Mouse (Mus musculus) CH12.LX (cell line): ENCODE measurements around the gene Antxrl.

Source experiments
- CHD2 ChIP-seq: IDR thresholded peaks from 2 replicates; pipeline ENCODE4 v1.6.1; 2011; ENCODE audit warnings: low read length, improper control_type of control experiment
- CTCF ChIP-seq, 2 experiments: IDR thresholded peaks in 1 of 2; conservative IDR thresholded peaks in 1 of 2; 2 replicates each; pipeline ENCODE4 v1.5.1; 2011 to 2012; ENCODE audit warnings: low read depth in 2 of 2, low read length in 2 of 2, improper control_type of control experiment in 1 of 2, inconsistent platforms in 1 of 2, mild to moderate bottlenecking in 1 of 2, moderate library complexity in 1 of 2
- E2F4 ChIP-seq: IDR thresholded peaks from 2 replicates; pipeline ENCODE4 v1.6.1; 2011; ENCODE audit warnings: low read depth, low read length, improper control_type of control experiment; ENCODE audit not compliant: insufficient replicate concordance
- EP300 ChIP-seq: IDR thresholded peaks from 2 replicates; pipeline ENCODE4 v1.6.1; 2011; ENCODE audit warnings: low read length, improper control_type of control experiment
- HCFC1 ChIP-seq: IDR thresholded peaks from 2 replicates; pipeline ENCODE4 v1.6.1; 2012; ENCODE audit warnings: low read depth, mild to moderate bottlenecking, inconsistent platforms, low read length, improper control_type of control experiment
- JUN ChIP-seq: IDR thresholded peaks from 2 replicates; pipeline ENCODE4 v1.6.1; 2011; ENCODE audit warnings: low read depth, mild to moderate bottlenecking, low read length, improper control_type of control experiment, moderate library complexity; ENCODE audit not compliant: insufficient read depth
- JUND ChIP-seq: conservative IDR thresholded peaks from 2 replicates; pipeline ENCODE4 v1.6.1; 2011; ENCODE audit warnings: low read depth, low read length, improper control_type of control experiment
- MAZ ChIP-seq: IDR thresholded peaks from 2 replicates; pipeline ENCODE4 v1.6.1; 2012; ENCODE audit warnings: low read depth, mild to moderate bottlenecking, inconsistent platforms, low read length, improper control_type of control experiment, moderate library complexity
- POLR2A ChIP-seq: IDR thresholded peaks from 2 replicates; pipeline ENCODE4 v1.6.1; 2011; ENCODE audit warnings: low read depth, mild to moderate bottlenecking, improper control_type of control experiment, low read length
- POLR2AphosphoS2 ChIP-seq: IDR thresholded peaks from 2 replicates; pipeline ENCODE4 v1.6.1; 2011; ENCODE audit warnings: low read depth, low read length, improper control_type of control experiment
- SIN3A ChIP-seq: IDR thresholded peaks from 2 replicates; pipeline ENCODE4 v1.6.1; 2012; ENCODE audit warnings: low read length, improper control_type of control experiment, inconsistent platforms
- TBP ChIP-seq: conservative IDR thresholded peaks from 2 replicates; pipeline ENCODE4 v1.6.1; 2011; ENCODE audit warnings: low read depth, low read length, improper control_type of control experiment
- USF2 ChIP-seq: conservative IDR thresholded peaks from 2 replicates; pipeline ENCODE4 v1.6.1; 2011; ENCODE audit warnings: low read depth, low read length, improper control_type of control experiment
- ZMIZ1 ChIP-seq: IDR thresholded peaks from 2 replicates; pipeline ENCODE4 v1.6.1; 2012; ENCODE audit warnings: low read depth, mild to moderate bottlenecking, inconsistent platforms, low read length, improper control_type of control experiment

- TF ChIP-seq ZMIZ1 (no peak), CTCF (conservative IDR thresholded peaks at IDR 0.05 in 1 of 2, IDR thresholded peaks at IDR 0.05 in 1 of 2; ENCODE audit: low read depth in 2 of 2, low read length in 2 of 2) (no peak), HCFC1 (no peak), E2F4 (no peak), JUND (no peak), EP300 (no peak), POLR2A (no peak), TBP (no peak), SIN3A (no peak), POLR2AphosphoS2 (no peak), MAZ (no peak), CHD2 (no peak), USF2 (no peak), JUN (no peak)
These were observed 40.3 kb downstream of the Antxrl start for GRCm38 (mm10) chr14:34092856-34093255.
